Mouse (Mus musculus) embryonic fibroblast, embryonic 13.5 days (primary cell): ENCODE results near the gene Srsf7.

ENCODE experiments used
- CTCF ChIP-seq: IDR thresholded peaks from 2 replicates; pipeline ENCODE4 v1.5.1; 2011; ENCODE audit warnings: mild to moderate bottlenecking, control low read depth, low read length, moderate library complexity, borderline replicate concordance; ENCODE audit not compliant: insufficient read depth
- POLR2A ChIP-seq: IDR thresholded peaks from 2 replicates; pipeline ENCODE4 v1.6.1; 2011; ENCODE audit warnings: low read depth, mild to moderate bottlenecking, control low read depth, low read length, moderate library complexity

- TF ChIP-seq CTCF (no peak), POLR2A (no peak)
These were observed 48.1 kb upstream of the Srsf7 start for GRCm38 (mm10) chr17:80255208-80255607.
